Mouse (Mus musculus) A20 (cell line): ENCODE measurements around the gene Zic3.

Experiments
- DNase-seq: peaks from one replicate; pipeline ENCODE4 v3.0.0-alpha.2; 2011; ENCODE audit warnings: low read depth, low spot score

The Zic3 gene

DNA sequence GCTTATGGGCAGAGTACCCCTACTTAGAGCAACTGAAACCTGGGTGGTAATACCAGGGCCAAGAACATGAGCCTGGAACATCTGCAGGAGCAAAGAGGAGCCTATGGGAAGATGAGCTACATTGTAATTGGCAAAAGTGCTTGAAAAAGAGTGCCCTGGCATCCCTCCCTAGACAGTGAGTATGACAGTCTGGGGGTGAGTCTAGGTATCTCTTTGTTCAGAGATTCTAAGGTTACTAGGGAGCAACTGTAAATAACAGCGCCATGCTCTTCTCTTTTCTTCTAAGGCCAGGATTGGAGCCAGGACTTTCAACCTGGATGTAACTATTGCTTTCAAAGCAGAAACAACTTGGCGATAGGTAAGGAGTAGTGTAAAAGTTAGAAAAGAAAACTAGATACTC is at the start of gene Zic3:
Zic3 (plus strand) TSS at position 301 of the 400 bp plus-strand sequence.
- DNase-seq, result no peak

DNA sequence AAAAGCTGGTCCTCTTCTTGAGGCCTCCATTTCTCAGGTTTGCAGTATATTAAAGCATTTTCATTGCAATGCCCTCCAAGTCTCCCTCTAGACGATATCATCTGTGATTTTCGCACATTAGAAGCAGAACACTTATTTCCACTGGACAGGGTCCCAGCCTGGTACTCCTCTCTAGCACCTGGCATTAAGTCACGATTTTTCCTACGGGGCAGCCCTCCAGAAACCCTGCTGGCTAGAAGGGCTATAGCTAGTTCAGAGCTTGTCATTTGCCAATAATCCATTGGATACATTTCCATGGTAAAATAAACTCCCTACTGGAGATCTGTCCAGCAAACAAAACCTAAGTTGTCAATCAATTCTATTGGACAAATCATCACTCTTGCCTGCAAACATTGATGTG is 40.1 kb upstream of the Zic3 start:
- DNase-seq, result no peak

DNA sequence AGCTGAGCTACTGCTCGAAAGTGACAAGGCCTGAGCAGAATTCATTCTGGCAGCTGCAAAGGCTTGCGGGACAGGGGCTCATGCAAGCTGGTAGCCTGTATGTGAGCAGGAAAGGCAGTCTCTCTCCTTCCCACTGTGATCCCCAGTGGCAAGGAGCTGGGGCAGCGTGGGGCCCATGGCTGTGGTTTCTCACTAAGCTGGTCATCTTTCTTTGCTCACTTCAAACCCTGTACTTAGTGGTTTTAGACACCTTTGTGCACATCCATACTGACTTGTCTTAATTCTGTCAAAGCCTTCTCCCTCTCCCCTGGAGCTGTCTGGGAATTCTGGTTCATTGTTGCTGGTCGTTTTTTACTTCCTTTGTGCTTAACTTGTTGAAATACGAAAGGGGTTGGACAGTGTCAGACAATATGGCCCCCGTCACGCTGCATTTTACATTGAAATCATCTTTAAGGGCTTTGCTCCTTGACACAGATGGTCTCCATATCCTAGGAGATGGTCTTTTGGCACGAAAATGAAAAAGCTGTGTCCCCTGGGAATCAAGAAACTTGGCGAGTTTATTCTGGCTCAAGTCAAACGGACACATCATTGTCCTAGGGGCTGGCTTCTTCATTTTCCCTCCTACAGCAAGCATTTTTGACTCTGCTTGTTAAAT is 34.9 kb upstream of the Zic3 start:
- no peak for DNase-seq

DNA sequence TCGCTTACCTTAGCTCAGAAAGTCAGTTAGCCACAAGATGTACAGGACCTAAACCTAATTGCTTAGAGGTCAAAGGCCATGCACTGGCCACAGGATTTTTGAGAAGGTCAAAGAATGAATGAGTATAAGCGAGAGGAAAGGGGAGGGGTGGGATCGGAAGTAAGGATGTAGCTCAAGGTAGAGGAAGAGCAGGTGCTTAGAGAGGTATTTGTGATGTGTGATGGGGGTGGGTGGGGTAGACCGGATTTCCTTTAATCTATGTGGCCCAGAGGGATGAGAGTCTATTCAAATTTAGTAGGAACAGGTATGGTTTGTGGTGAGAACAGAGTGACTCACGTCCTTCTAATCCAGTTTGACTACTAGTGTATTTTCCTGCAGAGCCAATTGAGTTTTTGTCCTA is 9.1 kb upstream of the Zic3 start:
- no peak for DNase-seq

DNA sequence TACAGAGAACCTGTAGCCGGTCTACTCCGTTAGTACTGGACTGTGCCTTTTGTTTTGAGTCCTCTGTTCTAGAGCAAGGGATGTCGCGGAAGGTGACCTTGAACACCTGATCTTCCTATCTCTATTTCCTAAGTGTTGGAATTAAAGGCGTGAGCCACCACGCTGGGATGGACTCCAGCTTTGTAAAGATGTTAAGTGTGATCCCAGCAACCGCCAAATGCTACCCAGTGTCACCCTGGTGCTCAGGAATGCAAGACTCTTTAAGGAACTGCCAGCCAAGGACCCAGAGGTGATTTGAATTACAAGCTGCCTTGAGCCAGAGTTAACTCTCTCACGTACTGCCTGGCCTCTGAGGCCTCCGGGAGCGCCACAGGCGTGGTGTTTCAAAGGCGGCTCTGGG is 8.4 kb upstream of the Zic3 start:
- no peak for DNase-seq

DNA sequence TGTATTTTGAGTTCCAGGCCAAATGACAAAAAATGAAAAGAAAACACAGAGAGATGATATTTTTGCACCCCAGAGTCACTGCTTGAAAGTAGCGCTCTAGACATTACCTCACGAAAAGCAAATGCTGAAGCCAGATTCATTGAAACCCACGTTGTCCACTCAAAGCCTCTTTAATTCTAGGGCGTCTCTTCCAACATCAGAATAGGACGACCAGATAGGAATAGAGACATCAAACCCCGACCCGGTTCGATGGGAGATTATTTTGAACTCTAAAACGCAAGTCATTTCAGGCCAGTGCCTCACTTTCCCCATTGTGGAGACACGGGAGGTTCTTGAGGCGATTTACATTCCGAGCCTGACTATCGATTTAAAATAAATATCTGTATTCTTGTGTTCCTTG is 7.7 kb upstream of the Zic3 start:
- DNase-seq, result no peak

DNA sequence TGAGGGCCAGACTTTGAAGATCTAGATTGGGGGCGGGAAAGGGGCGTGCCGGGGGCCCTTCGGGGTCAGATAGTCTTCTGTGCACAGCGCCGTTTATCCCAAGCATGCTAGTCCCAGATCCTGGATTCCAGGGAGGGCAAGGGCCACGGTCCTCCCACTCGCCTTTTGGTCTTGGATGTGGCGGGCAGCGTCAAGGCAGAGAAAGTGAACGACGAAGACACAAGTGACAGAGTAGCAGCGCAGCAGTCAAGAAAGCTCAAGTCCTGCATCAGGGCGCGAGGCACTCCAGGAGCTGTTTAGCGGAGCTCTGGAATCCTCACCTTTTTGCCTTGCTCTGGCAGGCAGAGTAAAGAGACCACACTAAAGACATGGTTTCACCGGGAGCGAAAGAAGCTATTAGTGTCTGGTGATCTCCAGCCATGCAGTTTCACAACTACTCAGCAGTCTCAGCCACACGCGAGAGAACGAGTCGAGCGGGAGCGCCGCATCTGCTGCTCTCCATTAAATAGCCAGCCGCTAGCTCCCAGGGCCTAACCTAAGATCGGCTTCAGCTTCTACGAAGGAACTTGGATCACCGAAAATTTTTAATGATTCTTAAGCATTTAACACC is 7.1 kb upstream of the Zic3 start:
- no peak for DNase-seq

DNA sequence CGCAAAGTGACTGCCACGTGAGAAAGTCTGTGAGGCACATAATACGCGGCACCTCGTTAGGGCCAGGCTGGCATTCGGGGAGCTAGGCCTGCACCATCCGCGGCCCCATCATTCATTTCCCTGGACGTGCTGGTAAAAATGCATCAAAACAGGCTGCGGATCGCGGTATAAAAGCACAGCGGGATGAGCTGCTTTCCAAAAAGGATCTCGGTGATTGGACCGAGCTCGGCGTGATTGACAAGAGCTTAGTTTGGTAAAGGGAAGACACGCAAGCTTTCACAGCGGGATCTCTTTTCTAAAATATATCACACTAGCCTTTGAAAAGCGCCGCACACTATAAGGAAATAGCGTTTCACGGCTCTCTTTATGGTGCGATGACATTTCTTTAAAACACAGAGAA is 3.8 kb upstream of the Zic3 start:
- DNase-seq, result no peak

DNA sequence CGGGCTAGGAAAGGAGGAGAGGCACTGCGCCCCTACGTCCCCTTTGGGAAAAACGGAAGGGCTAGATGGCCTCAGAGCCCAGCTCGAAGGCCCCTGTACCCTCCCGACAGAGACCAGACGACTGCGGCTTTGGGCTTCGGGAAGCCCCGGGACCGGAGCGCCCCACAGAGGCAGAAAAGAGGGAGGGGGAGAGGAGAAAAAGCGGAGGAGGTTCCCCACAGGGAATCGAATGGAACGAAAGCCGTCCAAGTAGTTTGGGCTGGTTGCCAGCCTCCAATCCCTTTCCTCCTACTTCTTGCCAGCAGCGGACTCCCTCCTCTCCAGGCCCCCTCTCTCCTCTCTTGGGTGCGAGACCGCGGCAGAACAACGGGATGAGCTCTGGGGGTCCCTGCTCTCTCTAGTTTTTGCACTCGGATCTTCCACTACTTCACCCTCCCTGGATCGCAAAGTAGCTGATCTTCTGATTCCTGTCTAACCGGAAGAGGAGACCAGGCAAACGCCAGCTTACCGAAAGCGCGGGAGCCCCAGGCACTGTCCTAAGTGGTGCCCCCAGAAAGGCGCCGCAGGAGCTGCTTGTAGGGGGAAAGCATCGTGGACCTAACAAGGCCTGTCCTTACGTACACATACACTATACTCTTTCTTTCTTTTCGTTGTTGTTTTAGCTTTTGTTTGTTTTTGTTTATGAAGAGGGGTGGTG is 3.1 kb upstream of the Zic3 start:
- DNase-seq, result no peak

DNA sequence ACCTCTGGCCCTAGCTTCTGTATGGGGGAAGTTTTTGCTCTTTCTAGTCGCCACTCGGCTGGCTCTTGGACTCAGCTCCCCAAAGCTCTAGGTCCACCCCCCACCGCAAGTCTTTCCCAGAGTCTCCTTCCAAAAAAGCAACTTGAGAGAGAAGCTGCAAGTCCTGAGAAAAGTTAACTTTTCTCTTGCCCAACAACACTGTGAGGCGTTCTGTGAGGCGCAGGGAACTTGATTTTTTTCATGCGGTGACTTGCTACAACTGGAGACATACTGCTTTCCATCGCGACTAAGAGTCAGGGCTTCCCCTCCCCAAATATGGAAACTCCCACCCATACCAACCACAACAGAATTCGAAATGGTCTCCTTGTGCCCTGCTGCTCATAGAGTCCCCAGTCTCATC is 5.1 kb downstream of the Zic3 start:
- DNase-seq, result no peak

DNA sequence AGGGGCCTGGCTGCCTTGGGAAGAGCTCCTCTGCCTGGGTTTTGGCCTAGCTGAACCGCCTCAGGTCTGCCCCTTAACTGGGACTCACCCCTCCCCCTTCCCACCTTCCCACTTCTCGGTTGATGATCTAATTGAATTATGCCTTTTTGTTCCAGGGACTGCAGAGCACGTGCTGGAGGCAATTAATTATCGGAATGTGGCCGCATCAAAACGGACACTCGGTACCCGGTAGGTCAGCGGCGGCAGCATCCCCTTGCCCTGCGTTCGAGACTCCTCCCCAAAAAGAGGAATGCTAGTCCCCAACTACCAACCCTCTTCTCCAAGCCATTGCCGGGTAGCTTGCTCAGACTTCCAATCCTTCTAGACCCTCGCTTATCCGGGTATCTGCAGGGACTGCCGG is 5.6 kb downstream of the Zic3 start:
- DNase-seq, result no peak

DNA sequence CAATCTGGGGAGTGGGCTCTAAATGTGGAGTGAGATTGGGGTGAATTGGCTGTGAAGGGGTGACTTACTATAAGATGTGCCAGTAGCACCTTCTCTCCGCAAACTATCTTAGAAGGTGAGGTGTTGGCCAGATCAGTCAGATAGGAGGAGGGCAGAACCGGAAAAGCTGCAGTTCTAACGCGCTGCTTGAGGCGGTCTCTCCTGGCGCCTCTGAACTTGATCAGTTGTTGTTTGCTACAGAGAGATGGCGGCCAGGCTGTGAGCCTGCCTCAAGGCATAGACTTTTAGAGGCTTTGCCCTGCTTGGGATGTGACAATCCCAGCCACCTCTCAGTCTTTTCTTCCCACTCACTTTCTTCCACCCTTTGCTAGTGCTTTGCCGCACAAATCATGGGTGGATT is 6.4 kb downstream of the Zic3 start:
- DNase-seq, result no peak

DNA sequence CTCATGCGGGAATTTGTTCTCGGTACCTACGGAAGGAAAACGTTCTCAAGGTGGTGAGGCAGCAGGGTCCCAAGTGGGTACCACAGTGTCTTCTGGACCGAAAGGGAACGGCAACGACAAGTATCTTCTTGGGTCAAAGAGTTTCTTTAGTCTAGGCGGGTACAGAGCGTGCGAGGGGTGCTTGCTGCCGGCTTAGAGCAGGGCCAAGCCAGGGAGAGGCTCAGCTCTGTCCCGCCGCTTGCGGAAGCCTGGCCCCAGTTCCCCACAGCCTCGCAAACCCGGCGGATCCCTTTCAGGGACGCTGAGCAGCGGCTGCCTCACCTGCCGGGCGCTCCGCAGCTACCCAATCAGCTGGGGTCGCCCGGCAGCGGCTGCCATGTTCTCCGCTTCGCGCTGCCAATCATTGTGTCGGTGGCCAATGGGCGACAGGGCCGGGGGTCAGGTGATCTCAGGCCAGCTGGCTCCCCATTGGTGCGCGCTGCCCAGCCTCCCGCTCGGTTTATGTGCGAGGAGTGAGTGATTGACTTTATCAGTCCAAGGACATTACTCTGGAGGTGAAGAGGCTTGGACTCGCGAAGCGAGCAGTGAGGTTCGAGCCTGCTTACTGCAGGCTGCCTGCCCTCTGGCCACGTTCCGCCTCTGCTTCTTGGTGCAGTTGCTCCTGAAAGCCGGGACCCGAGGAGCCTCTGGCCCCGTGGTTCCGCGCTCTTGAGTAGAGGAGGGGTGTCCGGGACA is 7.8 kb downstream of the Zic3 start:
- no peak for DNase-seq

DNA sequence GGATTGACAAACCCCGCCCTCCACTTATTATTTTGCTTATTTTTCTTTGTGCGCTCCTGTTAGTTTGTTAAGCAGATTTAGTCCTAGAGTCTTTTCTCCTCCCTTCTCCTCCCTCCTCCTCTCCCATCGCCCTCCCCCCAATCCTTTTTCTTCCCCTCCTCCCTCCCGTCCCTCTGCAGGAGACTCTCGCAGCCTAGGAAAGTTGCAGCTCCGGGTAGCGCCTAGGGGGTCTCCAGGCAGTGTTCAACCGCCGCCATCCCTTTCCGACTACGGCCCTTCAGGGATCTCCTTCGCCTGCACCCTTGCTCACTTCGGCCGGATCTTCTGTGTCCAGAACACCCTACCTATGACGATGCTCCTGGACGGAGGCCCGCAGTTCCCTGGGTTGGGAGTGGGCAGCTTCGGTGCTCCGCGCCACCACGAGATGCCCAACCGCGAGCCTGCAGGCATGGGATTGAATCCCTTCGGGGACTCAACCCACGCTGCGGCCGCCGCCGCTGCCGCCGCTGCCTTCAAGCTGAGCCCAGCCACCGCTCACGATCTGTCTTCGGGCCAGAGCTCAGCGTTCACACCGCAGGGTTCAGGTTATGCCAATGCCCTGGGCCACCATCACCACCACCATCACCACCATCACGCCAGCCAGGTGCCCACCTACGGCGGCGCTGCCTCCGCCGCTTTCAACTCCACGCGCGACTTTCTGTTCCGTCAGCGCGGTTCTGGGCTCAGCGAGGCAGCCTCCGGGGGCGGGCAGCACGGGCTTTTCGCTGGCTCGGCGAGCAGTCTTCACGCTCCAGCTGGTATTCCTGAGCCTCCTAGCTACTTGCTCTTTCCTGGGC is 8.6 kb downstream of the Zic3 start:
- DNase-seq, result no peak

DNA sequence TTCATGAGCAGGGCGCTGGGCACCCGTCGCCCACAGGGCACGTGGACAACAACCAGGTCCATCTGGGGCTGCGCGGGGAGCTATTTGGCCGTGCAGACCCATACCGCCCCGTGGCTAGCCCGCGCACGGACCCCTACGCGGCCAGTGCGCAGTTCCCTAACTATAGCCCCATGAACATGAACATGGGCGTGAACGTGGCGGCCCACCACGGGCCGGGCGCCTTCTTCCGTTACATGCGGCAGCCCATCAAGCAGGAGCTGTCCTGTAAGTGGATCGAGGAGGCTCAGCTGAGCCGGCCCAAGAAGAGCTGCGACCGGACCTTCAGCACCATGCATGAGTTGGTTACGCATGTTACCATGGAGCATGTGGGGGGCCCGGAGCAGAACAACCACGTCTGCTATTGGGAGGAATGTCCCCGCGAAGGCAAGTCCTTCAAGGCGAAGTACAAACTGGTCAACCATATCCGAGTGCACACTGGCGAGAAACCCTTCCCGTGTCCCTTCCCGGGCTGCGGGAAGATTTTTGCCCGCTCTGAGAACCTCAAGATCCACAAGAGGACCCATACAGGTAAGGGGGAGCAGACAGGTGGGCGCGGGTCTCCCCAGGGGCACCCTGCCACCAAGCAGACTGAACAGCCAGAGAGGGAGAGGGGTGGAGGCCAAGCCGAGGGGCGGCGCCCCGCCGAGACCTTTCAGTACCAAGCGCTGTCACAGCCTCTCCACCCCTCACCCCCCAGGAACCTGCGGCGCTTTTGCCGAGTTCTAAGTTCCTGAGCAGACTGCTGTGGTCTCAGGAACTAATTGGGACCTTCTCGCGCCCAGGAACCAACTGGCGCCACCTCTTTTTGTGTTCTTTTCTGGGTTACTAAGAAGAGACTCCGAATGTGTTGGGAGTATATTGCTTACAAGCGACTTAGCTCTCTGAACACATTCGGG is 9.4 kb downstream of the Zic3 start:
- no peak for DNase-seq

DNA sequence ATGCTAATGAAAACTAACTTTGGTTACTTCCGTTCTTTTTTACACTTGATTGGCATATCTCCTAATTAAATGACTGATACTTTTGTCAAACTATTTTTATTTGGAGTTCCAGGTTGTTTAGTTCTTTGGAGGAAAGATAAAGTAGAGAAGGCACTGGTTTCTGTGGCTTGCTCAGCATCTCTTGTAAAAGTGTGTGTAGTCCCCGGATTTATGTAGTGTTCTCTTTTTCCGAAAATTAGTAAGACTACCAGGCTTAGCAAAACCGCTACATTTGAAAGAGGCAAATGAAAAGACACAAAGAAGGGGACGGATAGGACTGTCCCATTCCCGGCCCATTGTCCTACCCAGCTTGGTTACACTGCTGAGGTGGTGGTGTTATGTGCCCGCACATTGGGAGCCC is 10.1 kb downstream of the Zic3 start:
- no peak for DNase-seq

DNA sequence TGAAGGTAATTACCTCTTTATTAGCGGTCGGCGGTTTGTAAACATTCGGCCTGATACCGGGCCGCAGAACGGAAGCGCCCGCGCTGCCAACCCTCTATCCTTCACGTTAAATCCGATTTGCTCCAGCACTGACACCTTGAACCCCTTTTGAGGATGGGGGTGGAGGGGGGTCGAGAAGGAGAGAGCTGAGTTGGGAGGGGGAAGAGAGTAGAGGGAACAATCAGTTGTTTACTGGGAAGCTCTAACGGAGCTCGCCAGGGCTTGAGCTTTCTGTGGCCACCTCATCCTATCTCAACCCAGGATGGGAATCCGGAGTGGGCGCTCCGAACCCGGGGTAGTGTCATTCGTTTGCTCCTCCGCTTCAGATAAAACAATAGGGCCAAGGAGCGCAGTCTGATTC is 11.0 kb downstream of the Zic3 start:
- no peak for DNase-seq

DNA sequence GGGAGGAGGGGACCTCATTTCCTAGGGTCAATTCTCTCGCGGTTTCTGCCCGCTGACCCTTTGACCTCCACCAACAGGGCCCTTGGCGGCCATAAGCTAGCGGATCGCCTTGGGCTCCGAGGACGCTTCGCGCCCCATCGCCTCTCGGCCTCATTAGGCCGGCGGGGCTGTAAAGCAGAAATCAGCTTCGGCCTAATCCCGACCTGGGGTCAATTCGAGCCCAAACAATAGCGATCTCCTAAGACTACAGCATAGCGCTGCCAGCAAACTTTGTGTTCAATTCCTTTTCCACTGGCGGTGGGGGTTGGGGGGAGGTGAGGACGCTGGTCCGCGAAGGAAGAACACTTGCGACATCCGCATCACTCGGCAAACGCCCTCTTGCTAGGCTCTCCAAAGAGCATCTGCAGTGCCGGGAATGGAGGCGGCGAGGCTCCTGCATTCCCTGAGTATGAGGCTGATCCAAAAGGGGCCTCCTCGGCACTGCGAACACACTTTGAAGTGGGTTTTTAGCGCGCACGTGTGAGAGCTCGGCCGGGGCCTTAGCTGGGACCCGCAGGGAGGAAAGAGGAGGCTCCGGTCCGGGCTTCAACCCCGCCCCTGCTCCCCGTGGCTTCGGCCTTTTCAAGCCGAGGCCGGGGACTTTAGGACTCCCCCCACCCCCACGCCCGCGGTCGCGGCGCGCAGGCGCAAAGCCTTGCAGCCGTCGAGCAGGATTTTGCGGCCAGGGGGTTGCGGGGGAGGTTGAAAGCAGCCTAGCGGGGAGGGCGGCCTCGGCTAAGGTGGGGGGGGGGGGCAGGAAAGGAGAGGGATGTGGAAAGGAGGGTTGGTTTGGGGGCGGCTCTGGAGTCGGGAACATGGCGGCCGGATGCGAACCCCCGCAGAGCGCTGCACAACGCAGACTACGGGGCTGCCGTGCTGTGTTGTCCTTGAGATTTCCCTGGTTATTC is 15.8 kb downstream of the Zic3 start:
- DNase-seq, result no peak

DNA sequence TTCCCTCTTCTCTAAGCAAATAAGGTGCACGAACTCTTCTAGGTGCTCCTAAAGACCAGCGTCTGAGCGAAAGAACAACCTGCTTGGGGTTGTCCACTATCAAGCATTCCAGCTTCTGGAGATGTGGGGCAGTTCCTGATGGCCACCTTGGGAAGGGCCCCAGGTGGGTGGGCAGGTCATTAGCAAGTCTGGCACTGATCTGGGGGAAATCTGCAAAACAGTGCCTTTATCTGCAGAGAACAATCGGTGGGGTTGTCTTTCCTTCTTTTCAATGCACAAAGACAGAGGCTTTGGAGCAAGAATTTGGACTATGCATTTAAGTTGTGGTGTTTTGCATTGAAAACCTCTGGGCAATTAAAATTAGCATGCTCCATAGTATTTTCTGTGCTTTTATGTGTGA is 17.2 kb downstream of the Zic3 start:
- DNase-seq, result no peak
